Mouse (Mus musculus): ENCODE results near the gene Aaed1. TPM values are rescaled to one million over a fixed set of nuclear protein-coding genes. Genes with fewer than 3 reads are reported as not detected.
A peak's percentile ranks its signal among the peaks of the same experiment; 100 is the strongest.

The Aaed1 gene
- polyA plus RNA-seq, 1 experiment, result 8.3 TPM

- TF ChIP-seq CEBPB (IDR thresholded peaks at IDR 0.05; ENCODE audit: low read depth) (no peak), FOSL1 (IDR thresholded peaks at IDR 0.05; ENCODE audit: insufficient read depth, low read length, poor library complexity, severe bottlenecking) (no peak), MAX (IDR thresholded peaks at IDR 0.05) (no peak), USF1 (IDR thresholded peaks at IDR 0.05; ENCODE audit: low read depth) (no peak), MYOD1 (IDR thresholded peaks at IDR 0.05; ENCODE audit: control insufficient read depth, insufficient read length, low read depth) (no peak), MYOG (IDR thresholded peaks at IDR 0.05; ENCODE audit: control insufficient read depth, extremely low read depth, insufficient read length) (no peak), CTCF (IDR thresholded peaks at IDR 0.05; ENCODE audit: control insufficient read depth, insufficient read depth, insufficient read length) (no peak)
- no peaks in the 10 kb centered on the region for H3K27me3 ChIP-seq (ENCODE audit: control insufficient read depth, insufficient read depth, insufficient read length)
- peaks cover 1% of the 10 kb centered on the region for H3K36me3 ChIP-seq (ENCODE audit: control insufficient read depth, insufficient read depth)
- no peaks in the 10 kb centered on the region for H3K79me2 ChIP-seq (ENCODE audit: control insufficient read depth, insufficient read depth)
- H3K4me3 ChIP-seq (ENCODE audit: insufficient read depth, poor library complexity, severe bottlenecking), result no peak overlapping the region
- no peak overlapping the region for H3ac ChIP-seq (ENCODE audit: control insufficient read depth, insufficient read length, low read depth)
- H3K79me3 ChIP-seq (ENCODE audit: low read depth), result no peaks in the 10 kb centered on the region
These were observed 44.9 kb upstream of the Aaed1 start for GRCm38 (mm10) chr13:64357389-64357788.

DNA sequence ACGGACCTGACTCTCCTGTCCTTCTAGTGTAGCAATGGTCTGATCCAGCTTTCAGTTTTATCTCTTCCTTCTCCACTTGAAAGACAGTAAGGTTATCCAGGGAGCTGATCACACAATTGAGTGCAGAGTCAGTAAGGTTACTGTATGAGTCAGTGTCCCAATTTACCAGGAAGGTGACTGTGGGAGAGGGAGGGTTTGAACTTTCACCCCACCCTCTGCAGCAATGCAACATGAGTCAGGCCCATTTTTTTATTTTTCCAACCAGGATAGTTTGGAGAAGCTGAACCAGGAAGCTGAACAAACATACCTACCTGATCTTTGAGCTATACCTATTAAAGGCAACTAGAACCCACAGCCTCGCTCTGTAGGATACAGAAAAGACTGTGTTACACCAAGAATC is 37.0 kb upstream of the Aaed1 start:
- Histone ChIP-seq H3K79me3 (ENCODE audit: low read depth) (no peaks in the 10 kb centered on the region), H3K27me3 (ENCODE audit: control insufficient read depth, insufficient read depth, insufficient read length) (no peaks in the 10 kb centered on the region), H3ac (ENCODE audit: control insufficient read depth, insufficient read length, low read depth) (no peak overlapping the region), H3K36me3 (ENCODE audit: control insufficient read depth, insufficient read depth) (no peaks in the 10 kb centered on the region), H3K79me2 (ENCODE audit: control insufficient read depth, insufficient read depth) (no peaks in the 10 kb centered on the region), H3K4me3 (ENCODE audit: insufficient read depth, poor library complexity, severe bottlenecking) (no peak overlapping the region)
- TF ChIP-seq CEBPB (IDR thresholded peaks at IDR 0.05; ENCODE audit: low read depth), result no peak
- no peak for TF ChIP-seq MYOD1 (IDR thresholded peaks at IDR 0.05; ENCODE audit: control insufficient read depth, insufficient read length, low read depth)
- no peak for TF ChIP-seq FOSL1 (IDR thresholded peaks at IDR 0.05; ENCODE audit: insufficient read depth, low read length, poor library complexity, severe bottlenecking)
- TF ChIP-seq USF1 (IDR thresholded peaks at IDR 0.05; ENCODE audit: low read depth), result no peak
- no peak for TF ChIP-seq MYOG (IDR thresholded peaks at IDR 0.05; ENCODE audit: control insufficient read depth, extremely low read depth, insufficient read length)
- TF ChIP-seq CTCF (IDR thresholded peaks at IDR 0.05; ENCODE audit: control insufficient read depth, insufficient read depth, insufficient read length), result no peak
- no peak for TF ChIP-seq MAX (IDR thresholded peaks at IDR 0.05)

DNA sequence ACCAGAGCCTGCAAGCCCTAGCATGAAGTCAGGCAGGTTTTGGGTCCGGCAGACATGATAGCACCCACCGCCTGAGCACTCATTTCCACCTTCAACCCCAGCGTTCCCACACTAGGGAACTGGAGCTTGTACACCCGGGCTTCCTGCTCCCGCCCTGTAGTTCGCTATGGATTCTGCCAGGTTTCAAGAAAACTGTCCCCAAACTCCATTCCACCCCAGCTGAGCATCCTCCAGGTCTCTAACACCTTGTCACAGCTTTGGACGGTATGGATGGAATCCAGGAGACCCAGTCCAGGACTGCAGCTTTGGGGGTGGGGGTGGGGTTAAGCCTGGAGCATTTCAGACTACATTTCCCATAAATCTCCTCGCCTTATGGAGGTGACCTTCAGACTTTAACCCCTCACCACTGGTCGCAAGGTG is 31.6 kb upstream of the Aaed1 start:
- Histone ChIP-seq H3ac (ENCODE audit: control insufficient read depth, insufficient read length, low read depth) (peak overlapping the region; percentile 52), H3K36me3 (ENCODE audit: control insufficient read depth, insufficient read depth) (no peaks in the 10 kb centered on the region), H3K79me3 (ENCODE audit: low read depth) (no peaks in the 10 kb centered on the region), H3K27me3 (ENCODE audit: control insufficient read depth, insufficient read depth, insufficient read length) (no peaks in the 10 kb centered on the region), H3K4me3 (ENCODE audit: insufficient read depth, poor library complexity, severe bottlenecking) (no peak overlapping the region), H3K79me2 (ENCODE audit: control insufficient read depth, insufficient read depth) (no peaks in the 10 kb centered on the region)
- TF ChIP-seq MAX (IDR thresholded peaks at IDR 0.05) (no peak), CEBPB (IDR thresholded peaks at IDR 0.05; ENCODE audit: low read depth) (no peak), CTCF (IDR thresholded peaks at IDR 0.05; ENCODE audit: control insufficient read depth, insufficient read depth, insufficient read length) (no peak)

- H3K36me3 ChIP-seq (ENCODE audit: control insufficient read depth, insufficient read depth), result no peaks in the 10 kb centered on the region
- no peaks in the 10 kb centered on the region for H3K79me3 ChIP-seq (ENCODE audit: low read depth)
- H3K27me3 ChIP-seq (ENCODE audit: control insufficient read depth, insufficient read depth, insufficient read length), result no peaks in the 10 kb centered on the region
- H3K4me3 ChIP-seq (ENCODE audit: insufficient read depth, poor library complexity, severe bottlenecking), result no peak overlapping the region
- no peak for TF ChIP-seq CTCF (IDR thresholded peaks at IDR 0.05; ENCODE audit: control insufficient read depth, insufficient read depth, insufficient read length)
- TF ChIP-seq MYOD1 (IDR thresholded peaks at IDR 0.05; ENCODE audit: control insufficient read depth, insufficient read length, low read depth), result no peak
- TF ChIP-seq CEBPB (IDR thresholded peaks at IDR 0.05; ENCODE audit: low read depth), result no peak
- TF ChIP-seq MAX (IDR thresholded peaks at IDR 0.05), result no peak
- TF ChIP-seq FOSL1 (IDR thresholded peaks at IDR 0.05; ENCODE audit: insufficient read depth, low read length, poor library complexity, severe bottlenecking), result no peak
- no peak for TF ChIP-seq MYOG (IDR thresholded peaks at IDR 0.05; ENCODE audit: control insufficient read depth, extremely low read depth, insufficient read length)
- TF ChIP-seq USF1 (IDR thresholded peaks at IDR 0.05; ENCODE audit: low read depth), result no peak
- H3ac ChIP-seq (ENCODE audit: control insufficient read depth, insufficient read length, low read depth), result no peak overlapping the region
- no peaks in the 10 kb centered on the region for H3K79me2 ChIP-seq (ENCODE audit: control insufficient read depth, insufficient read depth)
These were observed 31.1 kb upstream of the Aaed1 start for GRCm38 (mm10) chr13:64343598-64343997.

- no peaks in the 10 kb centered on the region for H3K27me3 ChIP-seq (ENCODE audit: control insufficient read depth, insufficient read depth, insufficient read length)
- no peaks in the 10 kb centered on the region for H3K79me3 ChIP-seq (ENCODE audit: low read depth)
- no peak for TF ChIP-seq MAX (IDR thresholded peaks at IDR 0.05)
- TF ChIP-seq MYOD1 (IDR thresholded peaks at IDR 0.05; ENCODE audit: control insufficient read depth, insufficient read length, low read depth), result no peak
- TF ChIP-seq USF1 (IDR thresholded peaks at IDR 0.05; ENCODE audit: low read depth), result no peak
- TF ChIP-seq MYOG (IDR thresholded peaks at IDR 0.05; ENCODE audit: control insufficient read depth, extremely low read depth, insufficient read length), result no peak
- TF ChIP-seq CTCF (IDR thresholded peaks at IDR 0.05; ENCODE audit: control insufficient read depth, insufficient read depth, insufficient read length), result no peak
- TF ChIP-seq FOSL1 (IDR thresholded peaks at IDR 0.05; ENCODE audit: insufficient read depth, low read length, poor library complexity, severe bottlenecking), result no peak
- no peak for TF ChIP-seq CEBPB (IDR thresholded peaks at IDR 0.05; ENCODE audit: low read depth)
- H3K36me3 ChIP-seq (ENCODE audit: control insufficient read depth, insufficient read depth), result no peaks in the 10 kb centered on the region
- no peak overlapping the region for H3K4me3 ChIP-seq (ENCODE audit: insufficient read depth, poor library complexity, severe bottlenecking)
- H3K79me2 ChIP-seq (ENCODE audit: control insufficient read depth, insufficient read depth), result no peaks in the 10 kb centered on the region
- H3ac ChIP-seq (ENCODE audit: control insufficient read depth, insufficient read length, low read depth), result no peak overlapping the region
These were observed 23.1 kb upstream of the Aaed1 start for GRCm38 (mm10) chr13:64335546-64336132.

GRCm38 (mm10) chr13:64333102-64333501 is 20.6 kb upstream of the Aaed1 start:
- H3ac ChIP-seq (ENCODE audit: control insufficient read depth, insufficient read length, low read depth), result no peak overlapping the region
- no peak overlapping the region for H3K4me3 ChIP-seq (ENCODE audit: insufficient read depth, poor library complexity, severe bottlenecking)

More at GRCm38 (mm10) chr13:64333102-64333501, 20.6 kb upstream of the Aaed1 start:
- H3K79me2 ChIP-seq (ENCODE audit: control insufficient read depth, insufficient read depth), result no peaks in the 10 kb centered on the region
- TF ChIP-seq USF1 (IDR thresholded peaks at IDR 0.05; ENCODE audit: low read depth), result no peak
- no peak for TF ChIP-seq MAX (IDR thresholded peaks at IDR 0.05)
- TF ChIP-seq MYOG (IDR thresholded peaks at IDR 0.05; ENCODE audit: control insufficient read depth, extremely low read depth, insufficient read length), result no peak
- no peak for TF ChIP-seq CEBPB (IDR thresholded peaks at IDR 0.05; ENCODE audit: low read depth)
- no peak for TF ChIP-seq CTCF (IDR thresholded peaks at IDR 0.05; ENCODE audit: control insufficient read depth, insufficient read depth, insufficient read length)
- no peak for TF ChIP-seq MYOD1 (IDR thresholded peaks at IDR 0.05; ENCODE audit: control insufficient read depth, insufficient read length, low read depth)
- no peak for TF ChIP-seq FOSL1 (IDR thresholded peaks at IDR 0.05; ENCODE audit: insufficient read depth, low read length, poor library complexity, severe bottlenecking)
- no peaks in the 10 kb centered on the region for H3K79me3 ChIP-seq (ENCODE audit: low read depth)
- no peaks in the 10 kb centered on the region for H3K36me3 ChIP-seq (ENCODE audit: control insufficient read depth, insufficient read depth)
- no peaks in the 10 kb centered on the region for H3K27me3 ChIP-seq (ENCODE audit: control insufficient read depth, insufficient read depth, insufficient read length)

Data from C2C12 (cell line).